Mouse (Mus musculus): ENCODE data around the gene Tbrg1.

GRCm38 (mm10) chr9:37614316-37614715 is 42.8 kb downstream of the Tbrg1 start:
- TF ChIP-seq CTCF (IDR thresholded peaks at IDR 0.05; ENCODE audit: borderline replicate concordance, insufficient read depth, low read length): no peak
- no peak for TF ChIP-seq POLR2A (IDR thresholded peaks at IDR 0.05; ENCODE audit: low read depth, low read length)
